Mouse (Mus musculus) stomach, postnatal 0 days (tissue): ENCODE results near the gene Gm20431.

Experiments used
- CTCF ChIP-seq: IDR thresholded peaks from 2 replicates; pipeline ENCODE4 v1.5.1; 2016; ENCODE audit warnings: antibody characterized with exemption, low read depth, mild to moderate bottlenecking, moderate library complexity
- EP300 ChIP-seq: optimal IDR thresholded peaks from 2 replicates; pipeline ENCODE3; 2016; ENCODE audit warnings: antibody characterized with exemption

GRCm38 (mm10) chr2:167652694-167653093, 8.6 kb downstream of the Gm20431 start:
- no peak for TF ChIP-seq CTCF
- no peak for TF ChIP-seq EP300
